Mouse (Mus musculus) olfactory bulb, adult 2 months (tissue): ENCODE results near the gene Muc1. TPM values are rescaled to one million over a fixed set of nuclear protein-coding genes. Genes with fewer than 3 reads are reported as not detected.

Experiments used
- H3K27ac ChIP-seq: fragments of 200-500 bp; 2 replicates; pipeline ENCODE4 v1.5.1; 2012; ENCODE audit warnings: low read depth, low read length; ENCODE audit not compliant: insufficient read depth
- H3K4me1 ChIP-seq: fragments of 200-500 bp; 2 replicates; pipeline ENCODE4 v1.6.1; 2012; ENCODE audit warnings: low read length; ENCODE audit not compliant: control insufficient read depth, insufficient read depth
- H3K4me3 ChIP-seq: fragments of 200-500 bp; 2 replicates; pipeline ENCODE4 v1.5.1; 2012; ENCODE audit warnings: mild to moderate bottlenecking, low read depth, low read length, moderate library complexity; ENCODE audit not compliant: insufficient read depth
- CTCF ChIP-seq: fragments of 200-500 bp; IDR thresholded peaks from 2 replicates; pipeline ENCODE4 v1.5.1; 2012; ENCODE audit warnings: low read depth, mild to moderate bottlenecking, low read length, moderate library complexity; ENCODE audit not compliant: insufficient read depth
- POLR2A ChIP-seq: fragments of 200-500 bp; IDR thresholded peaks from 2 replicates; pipeline ENCODE4 v1.6.1; 2012; ENCODE audit warnings: mild to moderate bottlenecking, low read depth, low read length, moderate library complexity; ENCODE audit not compliant: insufficient read depth
- WGBS: fragments of 180-500 bp; shearing (Covaris S2); methylation state at CpG from one replicate; pipeline ENCODE4 v1.1.7; 2018; 5-methylcytosine and 5-hydroxymethylcytosine counted together
- polyA plus RNA-seq: library from polyadenylated mRNA; stranded (reverse); fragments of >200 nt; gene quantifications from 2 replicates; pipeline ENCODE4 v1.2.4, GENCODE M21; 2012; ENCODE audit warnings: low replicate concordance; ENCODE audit not compliant: missing spikeins, insufficient read depth, insufficient read length

Muc1 gene
- polyA plus RNA-seq, 1 experiment, result not detected

DNA sequence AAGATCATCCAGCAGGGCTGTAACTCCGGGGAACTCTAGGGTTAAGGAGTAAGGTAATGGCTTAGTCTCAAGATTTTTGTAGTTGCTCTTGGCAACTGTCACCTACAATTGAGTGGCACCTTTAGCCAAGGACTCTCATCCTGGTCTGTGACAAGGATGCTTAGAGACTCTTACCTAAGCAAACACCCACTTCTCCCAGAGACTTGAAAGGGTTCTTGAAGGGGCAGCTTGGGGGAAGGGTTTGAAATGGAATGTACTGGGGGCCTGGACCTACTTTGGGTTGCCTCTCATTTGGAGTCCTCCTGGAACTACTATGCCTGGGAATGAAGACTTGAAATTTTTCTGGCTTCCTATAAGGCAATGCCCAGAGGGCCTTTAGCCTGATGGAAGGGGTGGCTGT, 10.6 kb upstream of the Muc1 start:
- TF ChIP-seq CTCF (no peak), POLR2A (no peak)
- peaks cover 14% of the 10 kb centered on the region for H3K4me1 ChIP-seq
- no peak overlapping the region for H3K4me3 ChIP-seq
- WGBS, result 51% methylated on average over 1 of the region's 1 CpGs
- H3K27ac ChIP-seq, result no peak overlapping the region

DNA sequence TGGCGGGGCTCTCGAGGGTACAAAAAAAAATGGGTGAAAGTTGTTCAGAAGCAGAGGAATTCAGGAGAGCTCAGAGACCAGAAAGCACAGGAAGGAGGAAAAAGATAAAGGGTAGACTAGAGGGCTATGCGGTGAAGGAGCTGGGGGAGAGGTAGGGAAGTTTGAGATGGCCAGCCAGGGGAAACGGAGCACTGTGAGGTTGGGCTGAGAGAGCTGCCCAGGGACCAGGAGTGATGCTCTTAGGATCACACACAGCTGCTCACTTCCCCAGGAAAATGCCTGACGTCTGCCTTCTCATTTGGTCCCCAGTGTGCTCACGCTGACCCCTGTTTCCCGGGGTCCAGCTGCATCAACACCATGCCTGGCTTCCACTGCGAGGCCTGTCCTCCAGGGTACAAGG, 9.3 kb upstream of the Muc1 start:
- no peak for TF ChIP-seq POLR2A
- TF ChIP-seq CTCF, result no peak
- WGBS, result 62% methylated on average over 8 of the region's 8 CpGs

DNA sequence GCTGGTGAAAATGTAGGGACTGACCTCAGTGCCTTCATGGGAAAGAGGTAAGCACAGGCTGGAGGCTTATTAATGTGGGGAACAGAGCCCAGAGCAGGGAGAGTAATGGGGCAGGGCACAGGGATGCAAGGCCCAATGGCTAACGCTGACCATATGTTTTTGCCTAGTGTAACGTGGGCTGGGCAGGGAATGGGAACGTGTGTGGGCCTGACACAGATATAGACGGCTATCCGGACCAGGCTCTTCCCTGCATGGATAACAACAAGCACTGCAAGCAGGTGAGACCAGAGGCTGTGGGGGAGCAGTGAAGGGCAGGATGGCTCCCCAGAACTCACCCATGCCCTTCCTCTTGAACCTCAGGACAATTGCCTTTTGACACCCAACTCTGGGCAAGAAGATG, 7.7 kb upstream of the Muc1 start:
- no peak overlapping the region for H3K4me3 ChIP-seq
- peaks cover 32% of the 10 kb centered on the region for H3K4me1 ChIP-seq
- H3K27ac ChIP-seq, result no peak overlapping the region
- WGBS, result 70% methylated on average over 5 of the region's 5 CpGs
- TF ChIP-seq CTCF (no peak), POLR2A (no peak)

More for the DNA sequence above, 9.3 kb upstream of the Muc1 start:
- no peak overlapping the region for H3K4me3 ChIP-seq
- peaks cover 25% of the 10 kb centered on the region for H3K4me1 ChIP-seq
- no peak overlapping the region for H3K27ac ChIP-seq

DNA sequence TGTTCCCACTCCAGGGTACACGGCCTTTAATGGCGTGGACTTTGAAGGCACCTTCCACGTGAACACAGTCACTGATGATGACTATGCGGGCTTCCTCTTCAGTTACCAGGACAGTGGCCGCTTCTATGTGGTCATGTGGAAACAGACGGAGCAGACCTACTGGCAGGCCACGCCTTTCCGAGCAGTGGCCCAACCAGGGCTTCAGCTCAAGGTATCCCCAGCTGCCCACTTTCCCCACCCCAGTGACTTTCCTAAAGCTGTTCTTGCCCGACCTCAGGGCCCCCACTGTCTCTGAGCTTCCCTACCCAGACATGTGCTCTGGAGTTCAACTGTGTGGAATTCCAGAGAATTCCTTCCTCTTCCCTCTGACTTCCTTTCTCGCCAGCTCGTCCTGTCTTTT, 4.1 kb upstream of the Muc1 start:
- H3K27ac ChIP-seq, result peak overlapping the region; percentile 92
- 44% methylated on average over 11 of the region's 11 CpGs for WGBS
- H3K4me3 ChIP-seq, result peak overlapping the region; percentile 45
- H3K4me1 ChIP-seq, result peaks cover 52% of the 10 kb centered on the region
- TF ChIP-seq POLR2A (no peak), CTCF (no peak)

DNA sequence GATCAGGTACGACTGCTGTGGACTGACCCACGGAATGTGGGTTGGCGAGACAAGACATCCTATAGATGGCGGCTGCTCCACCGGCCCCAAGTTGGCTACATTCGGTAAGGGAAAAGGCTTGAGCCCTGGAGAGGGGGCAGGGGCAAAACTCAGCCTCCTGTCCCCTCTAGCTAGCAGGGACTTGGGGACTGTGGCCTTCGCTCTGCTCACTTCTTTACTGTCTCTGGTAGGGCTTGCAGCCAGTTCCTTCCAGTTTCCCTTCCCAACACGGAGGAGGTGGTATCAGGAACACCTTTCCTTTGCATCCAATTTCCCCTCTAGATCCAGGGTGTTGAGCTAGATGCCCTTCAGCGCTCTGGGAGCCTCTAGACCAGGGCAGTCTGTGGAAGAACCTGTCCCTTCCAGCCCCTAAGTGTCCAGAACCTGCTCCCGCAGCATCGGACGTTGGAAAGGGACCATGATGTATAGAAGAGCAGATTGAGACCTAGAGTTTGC, 3.5 kb upstream of the Muc1 start:
- WGBS, result 34% methylated on average over 12 of the region's 12 CpGs
- H3K27ac ChIP-seq, result peak overlapping the region; percentile 92
- TF ChIP-seq POLR2A (no peak), CTCF (no peak)
- peak overlapping the region; percentile 45 for H3K4me3 ChIP-seq
- peaks cover 52% of the 10 kb centered on the region for H3K4me1 ChIP-seq

DNA sequence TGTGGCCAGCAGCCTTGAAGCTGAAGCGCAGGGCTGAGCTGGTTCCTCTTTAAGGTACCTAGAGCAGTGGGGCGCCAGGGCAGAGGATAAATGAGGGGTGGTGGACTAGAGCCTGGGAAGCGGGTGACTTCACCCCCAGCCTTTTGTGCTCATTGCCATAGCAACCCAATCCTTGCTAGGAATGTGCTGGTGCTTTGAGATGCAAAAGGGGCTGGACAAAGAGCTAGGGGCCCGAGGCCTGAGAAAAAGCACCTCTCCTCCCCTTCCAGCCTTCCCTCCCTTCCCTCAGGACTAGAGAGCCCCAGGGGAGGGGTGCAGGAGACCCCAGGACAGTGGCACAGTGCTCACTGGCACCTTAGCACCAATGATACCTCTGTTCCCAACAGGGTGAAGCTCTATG, 2.9 kb upstream of the Muc1 start:
- WGBS, result 21% methylated on average over 4 of the region's 4 CpGs
- H3K4me3 ChIP-seq, result peak overlapping the region; percentile 45
- H3K4me1 ChIP-seq, result peaks cover 52% of the 10 kb centered on the region
- TF ChIP-seq CTCF (no peak), POLR2A (0 out of 2 replicates have a peak, but pooled peaks have one; percentile 28)
- H3K27ac ChIP-seq, result peak overlapping the region; percentile 92

DNA sequence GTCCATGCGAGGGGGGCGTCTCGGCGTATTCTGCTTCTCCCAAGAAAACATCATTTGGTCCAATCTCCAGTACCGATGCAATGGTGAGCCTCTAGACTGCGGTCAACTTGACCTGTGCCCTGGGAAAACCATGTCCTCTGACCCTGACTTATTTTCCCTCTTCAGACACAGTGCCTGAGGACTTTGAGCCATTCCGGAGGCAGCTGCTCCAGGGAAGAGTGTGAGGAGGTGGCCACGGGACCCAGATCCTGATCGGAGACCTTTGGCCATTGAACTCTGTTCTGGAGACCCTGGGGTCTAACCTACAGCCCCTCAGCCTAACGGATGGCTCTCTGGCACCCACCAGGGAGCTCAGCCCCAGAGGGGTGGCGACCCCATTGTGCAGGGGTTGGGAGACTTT, 2.5 kb upstream of the Muc1 start:
- no peak for TF ChIP-seq POLR2A
- peak overlapping the region; percentile 92 for H3K27ac ChIP-seq
- H3K4me1 ChIP-seq, result peaks cover 52% of the 10 kb centered on the region
- WGBS, result 12% methylated on average over 11 of the region's 11 CpGs
- peak overlapping the region; percentile 45 for H3K4me3 ChIP-seq

DNA sequence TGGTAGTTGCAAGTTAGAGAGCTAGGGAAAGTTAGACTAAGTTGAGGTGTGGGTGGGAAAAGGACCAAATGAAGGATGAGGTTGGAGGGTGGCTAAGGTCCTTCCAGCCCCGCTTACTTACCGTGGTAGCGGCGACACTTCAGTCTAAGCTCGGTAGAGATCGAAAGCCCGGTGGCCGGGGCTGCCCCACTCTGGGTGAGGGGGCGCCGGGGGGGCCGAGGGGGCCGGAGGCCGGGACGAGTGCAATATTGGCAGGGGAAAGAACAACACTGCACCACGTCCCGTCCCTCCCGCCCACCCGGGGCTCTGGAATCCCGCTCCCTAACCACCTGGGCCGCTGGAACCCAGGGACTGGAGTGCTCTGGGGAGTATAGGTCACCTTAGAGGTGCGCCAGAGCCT, 2.0 kb upstream of the Muc1 start, which contains the start of gene Mtx1:
Gene Mtx1, minus strand, starts transcription at position 189 of the 400 bp plus-strand sequence.
- 4% methylated on average over 21 of the region's 21 CpGs for WGBS
- peaks cover 52% of the 10 kb centered on the region for H3K4me1 ChIP-seq
- no peak for TF ChIP-seq POLR2A
- peak within 1 kb of the TSS; percentile 92 for H3K27ac ChIP-seq
- H3K4me3 ChIP-seq, result peak within 1 kb of the TSS; percentile 45

DNA sequence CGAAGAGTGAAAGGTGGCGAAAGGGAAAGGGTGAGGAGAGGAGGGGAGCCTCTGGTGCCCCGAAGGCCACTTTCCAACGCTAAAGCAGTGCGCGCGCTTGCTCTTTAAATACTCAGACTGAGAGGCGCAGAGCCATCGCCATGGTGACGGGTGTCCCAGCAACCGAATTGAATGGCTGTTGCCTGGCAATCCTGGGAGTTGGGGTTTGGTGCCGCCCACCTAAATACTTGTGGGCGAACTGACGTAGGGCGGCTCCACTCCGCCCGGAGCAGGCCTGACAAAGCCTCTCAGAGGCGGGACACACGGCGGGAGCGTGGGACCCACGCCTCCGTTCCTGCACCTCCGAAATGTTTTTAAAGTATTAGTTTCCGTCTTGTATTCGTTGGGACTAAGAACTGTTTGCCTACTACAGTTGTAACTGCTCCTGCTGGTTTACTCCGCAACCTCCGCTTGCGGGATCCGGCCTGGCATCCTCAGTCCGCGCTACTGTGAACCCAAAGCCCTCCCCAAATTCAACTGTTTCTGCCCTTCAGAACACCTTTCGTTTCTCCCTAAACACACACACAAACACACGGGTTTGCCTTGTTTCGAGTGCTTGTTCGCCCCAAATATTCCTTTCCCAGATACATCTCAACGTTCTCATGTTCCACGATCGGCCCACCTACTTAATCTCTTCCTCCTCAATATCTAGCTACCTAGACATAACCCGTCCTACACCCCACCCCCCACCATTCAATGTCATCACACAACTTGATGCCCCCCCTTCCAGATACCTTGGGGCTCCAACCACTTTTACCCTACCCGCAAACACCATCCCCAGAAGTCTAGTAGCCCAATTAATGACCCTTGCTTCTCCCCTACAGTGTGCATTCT, 1.3 kb upstream of the Muc1 start:
- Histone ChIP-seq H3K4me1 (peaks cover 52% of the 10 kb centered on the region), H3K27ac (peak overlapping the region; percentile 43), H3K4me3 (peak overlapping the region; percentile 45)
- 3% methylated on average over 41 of the region's 41 CpGs for WGBS
- TF ChIP-seq POLR2A (0 out of 2 replicates have a peak, but pooled peaks have one; percentile 32), CTCF (no peak)

DNA sequence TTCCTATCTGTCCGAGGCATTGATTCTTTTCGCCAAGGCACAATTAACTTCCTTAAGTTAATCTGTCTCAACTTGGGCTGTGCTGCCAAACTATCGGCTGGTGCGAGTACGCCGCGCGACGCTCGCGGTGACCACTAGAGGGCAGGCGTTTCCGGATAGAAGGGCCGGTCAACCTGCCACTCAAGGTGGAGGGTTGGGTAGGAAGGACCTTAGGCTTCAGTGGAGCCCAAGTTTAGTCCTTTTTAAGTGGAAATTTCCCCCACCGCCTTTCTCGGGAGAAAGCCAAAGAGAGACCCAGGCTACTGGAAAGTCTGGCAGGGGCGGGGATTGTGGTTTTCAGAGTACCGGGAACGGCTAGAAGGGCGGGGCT, 692 bp upstream of the Muc1 start:
- peak overlapping the region; percentile 43 for H3K27ac ChIP-seq
- TF ChIP-seq POLR2A (no peak), CTCF (peak; percentile 97)
- peak overlapping the region; percentile 45 for H3K4me3 ChIP-seq
- peaks cover 48% of the 10 kb centered on the region for H3K4me1 ChIP-seq
- WGBS, result 0% methylated on average over 20 of the region's 20 CpGs
